Mouse (Mus musculus): ENCODE results near the gene Raver1. TPM values are rescaled to one million over a fixed set of nuclear protein-coding genes. Genes with fewer than 3 reads are reported as not detected.

Gene Raver1
- total RNA-seq (2021), result 10 to 100 TPM; 22.1 to 25.6 TPM
- long read RNA-seq, experiment 1, transcript Raver1-201 (13 exons, 3,470 nt), result major isoform, 22 of 30 reads
- long read RNA-seq, experiment 1, partial matches to known transcripts, result 3 of 30 reads
- long read RNA-seq, experiment 1, other reads (novel, unspliced or antisense), result 5 of 30 reads
- long read RNA-seq, experiment 2, transcript Raver1-201 (13 exons, 3,470 nt), result major isoform, 10 of 15 reads
- long read RNA-seq, experiment 2, partial matches to known transcripts, result 3 of 15 reads
- long read RNA-seq, experiment 2, other reads (novel, unspliced or antisense), result 2 of 15 reads

- peak; percentile 94 for DNase-seq
Measured at GRCm38 (mm10) chr9:21091707-21092320, at the start of gene Raver1, which contains the start of gene Gm38431. Gene Raver1, minus strand, starts transcription at chr9:21092008. Gene Gm38431, minus strand, starts transcription at chr9:21091997.

GRCm38 (mm10) chr9:21138386-21138785, 46.6 kb upstream of the Raver1 start:
- DNase-seq, result no peak

GRCm38 (mm10) chr9:21137229-21137628, 45.4 kb upstream of the Raver1 start:
- DNase-seq, result peak; percentile 64

- no peak for DNase-seq
Measured at GRCm38 (mm10) chr9:21136401-21136800, 44.6 kb upstream of the Raver1 start.

- DNase-seq, result no peak
Measured at GRCm38 (mm10) chr9:21135941-21136381, 44.2 kb upstream of the Raver1 start.

GRCm38 (mm10) chr9:21135329-21135890, 43.6 kb upstream of the Raver1 start:
- no peak for DNase-seq

GRCm38 (mm10) chr9:21134595-21135328, 43.0 kb upstream of the Raver1 start:
- DNase-seq, result no peak

- DNase-seq, result no peak
Measured at GRCm38 (mm10) chr9:21133064-21133707, 41.4 kb upstream of the Raver1 start.

GRCm38 (mm10) chr9:21132102-21132775, 40.4 kb upstream of the Raver1 start:
- DNase-seq, result no peak

GRCm38 (mm10) chr9:21131059-21131956, 39.5 kb upstream of the Raver1 start, which contains the start of gene Tyk2:
Gene Tyk2, minus strand, starts transcription at chr9:21131243.
- peak; percentile 78 for DNase-seq

GRCm38 (mm10) chr9:21126259-21126627, 34.4 kb upstream of the Raver1 start:
- no peak for DNase-seq

- DNase-seq, result no peak
Measured at GRCm38 (mm10) chr9:21125502-21126258, 33.9 kb upstream of the Raver1 start.

GRCm38 (mm10) chr9:21124837-21125236, 33.0 kb upstream of the Raver1 start:
- DNase-seq, result no peak

GRCm38 (mm10) chr9:21121483-21121882, 29.7 kb upstream of the Raver1 start:
- no peak for DNase-seq

GRCm38 (mm10) chr9:21117073-21117472, 25.3 kb upstream of the Raver1 start:
- no peak for DNase-seq

- DNase-seq, result no peak
Measured at GRCm38 (mm10) chr9:21115105-21115504, 23.3 kb upstream of the Raver1 start.

GRCm38 (mm10) chr9:21114190-21114589, 22.4 kb upstream of the Raver1 start:
- DNase-seq, result no peak

- DNase-seq, result no peak
Measured at GRCm38 (mm10) chr9:21113751-21114150, 21.9 kb upstream of the Raver1 start.

GRCm38 (mm10) chr9:21107607-21108237, 15.9 kb upstream of the Raver1 start:
- no peak for DNase-seq

Measured in gastrocnemius, postnatal 10 days (tissue).